ENCODE assay signal across 8 mouse cellular contexts in genomic region chr10:80323261-80324119, GRCm38 (mm10). TPM values are rescaled to one million over a fixed set of nuclear protein-coding genes. Genes with fewer than 3 reads are reported as not detected.
DNase-seq lines count a peak whose midpoint lies in the region; ATAC-seq and TF ChIP-seq lines count a peak whose summit lies in the region.

No protein-coding gene starts in this region.

- peaks cover 6% of the 10 kb centered on the region; the same call in 1 of the 2 replicates for H3K36me3 ChIP-seq in hindbrain, embryonic 14.5 days (replicated peaks; ENCODE audit: control insufficient read depth, insufficient read depth)
- H3K36me3 ChIP-seq in liver, adult 2 months (ENCODE audit: control insufficient read depth, insufficient read depth, low read length), result no peaks in the 10 kb centered on the region
- H3K36me3 ChIP-seq in midbrain, embryonic 16.5 days (ENCODE audit: control insufficient read depth, insufficient read depth, low read length), result peaks cover under 1% of the 10 kb centered on the region; the same call in 1 of the 2 replicates
- H3K36me3 ChIP-seq in stomach, embryonic 16.5 days (ENCODE audit: control insufficient read depth, insufficient read depth, low read length), result no peaks in the 10 kb centered on the region

- WGBS in hindbrain, embryonic 14.5 days, result under 1% methylated on average over 46 of the region's 46 CpGs
- under 1% methylated on average over 45 of the region's 46 CpGs for WGBS in liver, adult 2 months
- 2% methylated on average over 42 of the region's 46 CpGs for WGBS in midbrain, embryonic 16.5 days
- 1% methylated on average over 45 of the region's 46 CpGs for WGBS in stomach, embryonic 16.5 days

- peak; percentile 71; the same call in 1 of the 2 replicates for TF ChIP-seq POLR2A in liver, adult 2 months (IDR thresholded peaks at IDR 0.05; ENCODE audit: extremely low read depth, insufficient read depth, low read length)

- DNase-seq in R1 (ENCODE audit: low read depth, low spot score), result peak; percentile 66
- peak; percentile 76 for DNase-seq in cerebellum, adult 8-10 months
- DNase-seq in gastrocnemius, adult 18-20 months (ENCODE audit: low spot score), result peak; percentile 72
- DNase-seq in hindbrain, embryonic 14.5 days (ENCODE audit: low spot score), result no peak
- peak; percentile 92 for DNase-seq in liver, adult 2 months (ENCODE audit: extremely low read depth, low read depth, low spot score)
- no peak for DNase-seq in layer of hippocampus, adult 11-12 months (ENCODE audit: low spot score)

- H3K27ac ChIP-seq in hindbrain, embryonic 14.5 days, result no peak overlapping the region
- H3K27ac ChIP-seq in liver, adult 2 months (replicated peaks; ENCODE audit: insufficient read depth, low read depth, low read length), result peak overlapping the region; percentile 97
- H3K27ac ChIP-seq in midbrain, embryonic 16.5 days (ENCODE audit: low read length), result no peak overlapping the region
- peak overlapping the region; percentile 37 for H3K27ac ChIP-seq in stomach, embryonic 16.5 days (ENCODE audit: low read length)

- peak overlapping the region; percentile 44 for H3K9ac ChIP-seq in hindbrain, embryonic 14.5 days
- peak overlapping the region; percentile 95 for H3K9ac ChIP-seq in liver, adult 2 months (ENCODE audit: low read depth, low read length)
- H3K9ac ChIP-seq in midbrain, embryonic 16.5 days (ENCODE audit: low read depth, low read length), result peak overlapping the region; percentile 62
- H3K9ac ChIP-seq in stomach, embryonic 16.5 days (ENCODE audit: low read length), result peak overlapping the region; percentile 75

- H3K79me2 ChIP-seq in liver, adult 2 months (ENCODE audit: control insufficient read depth, insufficient read depth, low read length), result peaks cover 2% of the 10 kb centered on the region; the same call in 1 of the 2 replicates

- peaks cover 15% of the 10 kb centered on the region for H3K4me1 ChIP-seq in hindbrain, embryonic 14.5 days (replicated peaks; ENCODE audit: control insufficient read depth, insufficient read depth, low read length)
- peaks cover 18% of the 10 kb centered on the region for H3K4me1 ChIP-seq in liver, adult 2 months (ENCODE audit: control insufficient read depth, insufficient read depth, low read length)
- H3K4me1 ChIP-seq in midbrain, embryonic 16.5 days (ENCODE audit: control insufficient read depth, insufficient read depth, low read length), result peaks cover 18% of the 10 kb centered on the region
- H3K4me1 ChIP-seq in stomach, embryonic 16.5 days (ENCODE audit: control insufficient read depth, insufficient read depth, low read length), result peaks cover 13% of the 10 kb centered on the region; the same call in 1 of the 2 replicates

- H3K27me3 ChIP-seq in hindbrain, embryonic 14.5 days (ENCODE audit: control insufficient read depth, insufficient read depth, low read length), result peaks cover 6% of the 10 kb centered on the region; the same call in 1 of the 2 replicates
- no peaks in the 10 kb centered on the region for H3K27me3 ChIP-seq in liver, adult 2 months (ENCODE audit: control insufficient read depth, insufficient read depth, low read length)
- no peaks in the 10 kb centered on the region for H3K27me3 ChIP-seq in midbrain, embryonic 16.5 days (ENCODE audit: control insufficient read depth, insufficient read depth, low read depth, low read length)
- no peaks in the 10 kb centered on the region; the same call in 1 of the 2 replicates for H3K27me3 ChIP-seq in stomach, embryonic 16.5 days (ENCODE audit: control insufficient read depth, insufficient read depth, low read length)

- peak overlapping the region; percentile 74 for H3K4me2 ChIP-seq in hindbrain, embryonic 14.5 days (replicated peaks)
- H3K4me2 ChIP-seq in midbrain, embryonic 16.5 days (ENCODE audit: low read length), result peak overlapping the region; percentile 76
- H3K4me2 ChIP-seq in stomach, embryonic 16.5 days (ENCODE audit: low read depth, low read length), result peak overlapping the region; percentile 96

- H3K4me3 ChIP-seq in hindbrain, embryonic 14.5 days (replicated peaks; ENCODE audit: low read length), result peak overlapping the region; percentile 38
- H3K4me3 ChIP-seq in liver, adult 2 months (ENCODE audit: insufficient read depth, low read depth, low read length), result peak overlapping the region; percentile 81
- H3K4me3 ChIP-seq in midbrain, embryonic 16.5 days (ENCODE audit: low read depth, low read length), result peak overlapping the region; percentile 43
- peak overlapping the region; percentile 66 for H3K4me3 ChIP-seq in stomach, embryonic 16.5 days (replicated peaks; ENCODE audit: low read length)

- ATAC-seq in hindbrain, embryonic 14.5 days (ENCODE audit: low FRiP score), result 0 out of 2 replicates have a peak, but pooled peaks have one; percentile 15
- ATAC-seq in midbrain, embryonic 16.5 days, result no peak
- ATAC-seq in stomach, embryonic 16.5 days (ENCODE audit: insufficient read depth, low FRiP score), result peak; percentile 63

- no peaks in the 10 kb centered on the region for H3K9me3 ChIP-seq in hindbrain, embryonic 14.5 days (ENCODE audit: control insufficient read depth, low read length)
- H3K9me3 ChIP-seq in midbrain, embryonic 16.5 days (replicated peaks; ENCODE audit: control insufficient read depth, low read length, poor library complexity, severe bottlenecking), result no peaks in the 10 kb centered on the region
- no peaks in the 10 kb centered on the region for H3K9me3 ChIP-seq in stomach, embryonic 16.5 days (replicated peaks; ENCODE audit: control insufficient read depth, low read length)

- TF ChIP-seq CTCF in liver, adult 2 months (IDR thresholded peaks at IDR 0.05; ENCODE audit: low read depth, low read length), result no peak

RNA-seq across cellular contexts. Expression of gene 2310011J03Rik, which starts 3.2 kb away (rescaled TPM):
- 1 to 10 TPM; 6.8 to 7.1 TPM for total RNA-seq in gastrocnemius, adult 18-20 months (2021)
- polyA plus RNA-seq in hindbrain, embryonic 14.5 days (2014; fragmentation: Nextera tagmentation; extraction: Ambion mirVana), result 23.3 and 24.5 TPM in 2 replicates
- total RNA-seq in liver, adult 2 months (2014; rRNA removed), result 10.4 and 12.4 TPM in 2 replicates
- 25.4 and 25.5 TPM in 2 replicates for polyA plus RNA-seq in liver, adult 2 months (2012; rRNA removed)
- polyA plus RNA-seq in midbrain, embryonic 16.5 days (2015; fragmentation: Nextera tagmentation; extraction: Ambion mirVana), result 21.9 and 26.7 TPM in 2 replicates
- polyA plus RNA-seq in stomach, embryonic 16.5 days (2015; fragmentation: Nextera tagmentation; extraction: Ambion mirVana), result 46.6 and 48.1 TPM in 2 replicates

RNA-seq across cellular contexts. Expression of gene Pcsk4, which starts 5.8 kb away (rescaled TPM):
- total RNA-seq in gastrocnemius, adult 18-20 months (2021), result under 1 TPM; 0.78 to 0.97 TPM
- 4.4 and 4.7 TPM in 2 replicates for polyA plus RNA-seq in hindbrain, embryonic 14.5 days (2014; fragmentation: Nextera tagmentation; extraction: Ambion mirVana)
- 8.8 and 12.5 TPM in 2 replicates for total RNA-seq in liver, adult 2 months (2014; rRNA removed)
- polyA plus RNA-seq in liver, adult 2 months (2012; rRNA removed), result 19.2 and 21.8 TPM in 2 replicates
- polyA plus RNA-seq in midbrain, embryonic 16.5 days (2015; fragmentation: Nextera tagmentation; extraction: Ambion mirVana), result 5.6 and 6.5 TPM in 2 replicates
- polyA plus RNA-seq in stomach, embryonic 16.5 days (2015; fragmentation: Nextera tagmentation; extraction: Ambion mirVana), result 3.7 and 4.4 TPM in 2 replicates

RNA-seq across cellular contexts. Expression of gene Reep6, which starts 6.3 kb away (rescaled TPM):
- total RNA-seq in gastrocnemius, adult 18-20 months (2021), result 1 to 10 TPM; 3.4 to 4.1 TPM
- polyA plus RNA-seq in hindbrain, embryonic 14.5 days (2014; fragmentation: Nextera tagmentation; extraction: Ambion mirVana), result 5.3 and 5.8 TPM in 2 replicates
- total RNA-seq in liver, adult 2 months (2014; rRNA removed), result 112 and 185 TPM in 2 replicates
- 384 and 617 TPM in 2 replicates for polyA plus RNA-seq in liver, adult 2 months (2012; rRNA removed)
- 6.0 and 8.6 TPM in 2 replicates for polyA plus RNA-seq in midbrain, embryonic 16.5 days (2015; fragmentation: Nextera tagmentation; extraction: Ambion mirVana)
- polyA plus RNA-seq in stomach, embryonic 16.5 days (2015; fragmentation: Nextera tagmentation; extraction: Ambion mirVana), result 45.2 and 51.1 TPM in 2 replicates

RNA-seq across cellular contexts. Expression of gene Adamtsl5, which starts 24.7 kb away (rescaled TPM):
- 10 to 100 TPM; 32.5 to 37.0 TPM for total RNA-seq in gastrocnemius, adult 18-20 months (2021)
- 0.84 and 0.90 TPM in 2 replicates for polyA plus RNA-seq in hindbrain, embryonic 14.5 days (2014; fragmentation: Nextera tagmentation; extraction: Ambion mirVana)
- total RNA-seq in liver, adult 2 months (2014; rRNA removed), result 0.28 and 0.40 TPM in 2 replicates
- polyA plus RNA-seq in liver, adult 2 months (2012; rRNA removed), result 1.4 and 1.6 TPM in 2 replicates
- polyA plus RNA-seq in midbrain, embryonic 16.5 days (2015; fragmentation: Nextera tagmentation; extraction: Ambion mirVana), result 0.38 and 0.40 TPM in 2 replicates
- polyA plus RNA-seq in stomach, embryonic 16.5 days (2015; fragmentation: Nextera tagmentation; extraction: Ambion mirVana), result 22.0 and 24.0 TPM in 2 replicates

RNA-seq across cellular contexts. Expression of gene Apc2, which starts 27.7 kb away (rescaled TPM):
- total RNA-seq in gastrocnemius, adult 18-20 months (2021), result under 1 TPM; 0.18 to 0.31 TPM
- 200 and 216 TPM in 2 replicates for polyA plus RNA-seq in hindbrain, embryonic 14.5 days (2014; fragmentation: Nextera tagmentation; extraction: Ambion mirVana)
- 0.09 and 0.20 TPM in 2 replicates for total RNA-seq in liver, adult 2 months (2014; rRNA removed)
- polyA plus RNA-seq in liver, adult 2 months (2012; rRNA removed), result 0.19 and 0.20 TPM in 2 replicates
- polyA plus RNA-seq in midbrain, embryonic 16.5 days (2015; fragmentation: Nextera tagmentation; extraction: Ambion mirVana), result 172 and 205 TPM in 2 replicates
- polyA plus RNA-seq in stomach, embryonic 16.5 days (2015; fragmentation: Nextera tagmentation; extraction: Ambion mirVana), result 3.3 and 4.3 TPM in 2 replicates

Comparison
In these comparisons a context has a peak if more than half of its experiments do, and no peak if none do; other contexts are left out.
1. DNase-seq: peak in R1 (single experiment), cerebellum, adult 8-10 months (single experiment), gastrocnemius, adult 18-20 months (single experiment) and liver, adult 2 months (single experiment); none in hindbrain, embryonic 14.5 days (single experiment) and layer of hippocampus, adult 11-12 months (single experiment).
2. H3K27ac ChIP-seq: peak in liver, adult 2 months (single experiment) and stomach, embryonic 16.5 days (single experiment); none in hindbrain, embryonic 14.5 days (single experiment) and midbrain, embryonic 16.5 days (single experiment).
3. H3K9ac ChIP-seq: peak in every context shown above with its lines; median percentile 95 in liver, adult 2 months; 75 in stomach, embryonic 16.5 days; 62 in midbrain, embryonic 16.5 days; 44 in hindbrain, embryonic 14.5 days.
4. Peak in every context shown above with its lines, with median percentiles within 50 percentile points of each other: H3K4me2 ChIP-seq and H3K4me3 ChIP-seq.